Mouse (Mus musculus): Measurements from ENCODE around the gene Anks1. TPM values are rescaled to one million over a fixed set of nuclear protein-coding genes. Genes with fewer than 3 reads are reported as not detected.

The Anks1 gene
- polyA plus RNA-seq, 1 experiment from 2014 or later: 43.6 TPM

GRCm38 (mm10) chr17:28080817-28081165 is 171.7 kb downstream of the Anks1 start:
- Histone ChIP-seq H3K27me3 (ENCODE audit: control insufficient read depth, insufficient read depth, low read length) (no peaks in the 10 kb centered on the region), H3K4me3 (ENCODE audit: low read depth, low read length) (peak overlapping the region; percentile 66), H3K9me3 (ENCODE audit: control insufficient read depth, low read length) (no peaks in the 10 kb centered on the region), H3K4me1 (replicated peaks; ENCODE audit: control insufficient read depth, insufficient read depth, low read length) (0 out of 2 replicates have a peak, but pooled peaks cover 2% of the 10 kb centered on the region), H3K4me2 (replicated peaks; ENCODE audit: low read depth, low read length) (peak overlapping the region; percentile 99; the same call in 1 of the 2 replicates), H3K9ac (ENCODE audit: low read depth, low read length) (0 out of 2 replicates have a peak overlapping the region, but pooled peaks have one; percentile 15), H3K27ac (ENCODE audit: low read depth, low read length) (no peak overlapping the region), H3K36me3 (ENCODE audit: control insufficient read depth, insufficient read depth, low read length) (no peaks in the 10 kb centered on the region)
- 5% methylated on average over 9 of the region's 9 CpGs for whole genome bisulfite sequencing
- peak; percentile 68; the same call in 1 of the 2 replicates for ATAC-seq (ENCODE audit: low FRiP score)
- DNase-seq (ENCODE audit: low spot score): no peak

- H3K27me3 ChIP-seq (ENCODE audit: control insufficient read depth, insufficient read depth, low read length): no peaks in the 10 kb centered on the region
Observed at GRCm38 (mm10) chr17:28081385-28081784, 172.3 kb downstream of the Anks1 start.

GRCm38 (mm10) chr17:28081856-28082255 is 172.8 kb downstream of the Anks1 start:
- Histone ChIP-seq H3K9me3 (ENCODE audit: control insufficient read depth, low read length) (no peaks in the 10 kb centered on the region), H3K4me2 (replicated peaks; ENCODE audit: low read depth, low read length) (no peak overlapping the region), H3K4me1 (replicated peaks; ENCODE audit: control insufficient read depth, insufficient read depth, low read length) (0 out of 2 replicates have a peak, but pooled peaks cover 2% of the 10 kb centered on the region), H3K36me3 (ENCODE audit: control insufficient read depth, insufficient read depth, low read length) (no peaks in the 10 kb centered on the region), H3K27ac (ENCODE audit: low read depth, low read length) (no peak overlapping the region), H3K27me3 (ENCODE audit: control insufficient read depth, insufficient read depth, low read length) (no peaks in the 10 kb centered on the region), H3K9ac (ENCODE audit: low read depth, low read length) (no peak overlapping the region), H3K4me3 (ENCODE audit: low read depth, low read length) (no peak overlapping the region)
- DNase-seq (ENCODE audit: low spot score): no peak
- no peak for ATAC-seq (ENCODE audit: low FRiP score)
- 90% methylated on average over 7 of the region's 7 CpGs for WGBS

More at GRCm38 (mm10) chr17:28081385-28081784, 172.3 kb downstream of the Anks1 start:
- Histone ChIP-seq H3K9ac (ENCODE audit: low read depth, low read length) (no peak overlapping the region), H3K36me3 (ENCODE audit: control insufficient read depth, insufficient read depth, low read length) (no peaks in the 10 kb centered on the region), H3K4me2 (replicated peaks; ENCODE audit: low read depth, low read length) (no peak overlapping the region), H3K4me3 (ENCODE audit: low read depth, low read length) (no peak overlapping the region), H3K9me3 (ENCODE audit: control insufficient read depth, low read length) (no peaks in the 10 kb centered on the region), H3K27ac (ENCODE audit: low read depth, low read length) (no peak overlapping the region), H3K4me1 (replicated peaks; ENCODE audit: control insufficient read depth, insufficient read depth, low read length) (0 out of 2 replicates have a peak, but pooled peaks cover 2% of the 10 kb centered on the region)
- peak; percentile 60 for DNase-seq (ENCODE audit: low spot score)
- WGBS: 47% methylated on average over 9 of the region's 9 CpGs
- no peak for ATAC-seq (ENCODE audit: low FRiP score)

- no peak for ATAC-seq (ENCODE audit: low FRiP score)
- Histone ChIP-seq H3K9me3 (ENCODE audit: control insufficient read depth, low read length) (no peaks in the 10 kb centered on the region), H3K27ac (ENCODE audit: low read depth, low read length) (no peak overlapping the region), H3K4me2 (replicated peaks; ENCODE audit: low read depth, low read length) (no peak overlapping the region), H3K4me3 (ENCODE audit: low read depth, low read length) (no peak overlapping the region), H3K27me3 (ENCODE audit: control insufficient read depth, insufficient read depth, low read length) (no peaks in the 10 kb centered on the region), H3K36me3 (ENCODE audit: control insufficient read depth, insufficient read depth, low read length) (no peaks in the 10 kb centered on the region), H3K9ac (ENCODE audit: low read depth, low read length) (no peak overlapping the region), H3K4me1 (replicated peaks; ENCODE audit: control insufficient read depth, insufficient read depth, low read length) (0 out of 2 replicates have a peak, but pooled peaks cover 2% of the 10 kb centered on the region)
- DNase-seq (ENCODE audit: low spot score): no peak
- 65% methylated on average over 13 of the region's 13 CpGs for WGBS
Observed at GRCm38 (mm10) chr17:28082863-28083262, 173.8 kb downstream of the Anks1 start.

- peak; percentile 23 for DNase-seq (ENCODE audit: low spot score)
- 30% methylated on average over 22 of the region's 22 CpGs for WGBS
Observed at GRCm38 (mm10) chr17:28084395-28084905, 175.3 kb downstream of the Anks1 start.

GRCm38 (mm10) chr17:28084964-28085363 is 175.9 kb downstream of the Anks1 start:
- ATAC-seq (ENCODE audit: low FRiP score) (peak; percentile 25; the same call in 1 of the 2 replicates), DNase-seq (ENCODE audit: low spot score) (peak; percentile 96)
- Histone ChIP-seq H3K36me3 (ENCODE audit: control insufficient read depth, insufficient read depth, low read length) (no peaks in the 10 kb centered on the region), H3K4me1 (replicated peaks; ENCODE audit: control insufficient read depth, insufficient read depth, low read length) (0 out of 2 replicates have a peak, but pooled peaks cover 2% of the 10 kb centered on the region), H3K4me2 (replicated peaks; ENCODE audit: low read depth, low read length) (no peak overlapping the region), H3K9ac (ENCODE audit: low read depth, low read length) (no peak overlapping the region), H3K9me3 (ENCODE audit: control insufficient read depth, low read length) (no peaks in the 10 kb centered on the region), H3K27me3 (ENCODE audit: control insufficient read depth, insufficient read depth, low read length) (no peaks in the 10 kb centered on the region), H3K4me3 (ENCODE audit: low read depth, low read length) (no peak overlapping the region), H3K27ac (ENCODE audit: low read depth, low read length) (no peak overlapping the region)
- WGBS: 2% methylated on average over 16 of the region's 16 CpGs

More at GRCm38 (mm10) chr17:28084395-28084905, 175.3 kb downstream of the Anks1 start:
- H3K27ac ChIP-seq (ENCODE audit: low read depth, low read length): no peak overlapping the region
- H3K4me1 ChIP-seq (replicated peaks; ENCODE audit: control insufficient read depth, insufficient read depth, low read length): 0 out of 2 replicates have a peak, but pooled peaks cover 2% of the 10 kb centered on the region
- H3K36me3 ChIP-seq (ENCODE audit: control insufficient read depth, insufficient read depth, low read length): no peaks in the 10 kb centered on the region
- H3K4me3 ChIP-seq (ENCODE audit: low read depth, low read length): no peak overlapping the region
- no peak overlapping the region for H3K9ac ChIP-seq (ENCODE audit: low read depth, low read length)
- no peak for ATAC-seq (ENCODE audit: low FRiP score)
- no peaks in the 10 kb centered on the region for H3K27me3 ChIP-seq (ENCODE audit: control insufficient read depth, insufficient read depth, low read length)
- H3K9me3 ChIP-seq (ENCODE audit: control insufficient read depth, low read length): no peaks in the 10 kb centered on the region
- H3K4me2 ChIP-seq (replicated peaks; ENCODE audit: low read depth, low read length): no peak overlapping the region

- no peak for ATAC-seq (ENCODE audit: low FRiP score)
- no peak overlapping the region for H3K9ac ChIP-seq (ENCODE audit: low read depth, low read length)
- no peak overlapping the region; the same call in 1 of the 2 replicates for H3K27ac ChIP-seq (ENCODE audit: low read depth, low read length)
- H3K36me3 ChIP-seq (ENCODE audit: control insufficient read depth, insufficient read depth, low read length): no peaks in the 10 kb centered on the region
- no peak overlapping the region for H3K4me3 ChIP-seq (ENCODE audit: low read depth, low read length)
- no peak overlapping the region for H3K4me2 ChIP-seq (replicated peaks; ENCODE audit: low read depth, low read length)
- 0 out of 2 replicates have a peak, but pooled peaks cover 3% of the 10 kb centered on the region for H3K9me3 ChIP-seq (ENCODE audit: control insufficient read depth, low read length)
- peak; percentile 24 for DNase-seq (ENCODE audit: low spot score)
- H3K4me1 ChIP-seq (replicated peaks; ENCODE audit: control insufficient read depth, insufficient read depth, low read length): no peaks in the 10 kb centered on the region
- H3K27me3 ChIP-seq (ENCODE audit: control insufficient read depth, insufficient read depth, low read length): no peaks in the 10 kb centered on the region
- 19% methylated on average over 5 of the region's 5 CpGs for WGBS
Observed at GRCm38 (mm10) chr17:28087430-28087829, 178.3 kb downstream of the Anks1 start.

GRCm38 (mm10) chr17:28088718-28089117 is 179.6 kb downstream of the Anks1 start:
- no peak overlapping the region for H3K27ac ChIP-seq (ENCODE audit: low read depth, low read length)

GRCm38 (mm10) chr17:28092297-28092696 is 183.2 kb downstream of the Anks1 start:
- H3K27me3 ChIP-seq (ENCODE audit: control insufficient read depth, insufficient read depth, low read length): no peaks in the 10 kb centered on the region
- H3K4me1 ChIP-seq (replicated peaks; ENCODE audit: control insufficient read depth, insufficient read depth, low read length): no peaks in the 10 kb centered on the region
- ATAC-seq (ENCODE audit: low FRiP score) (no peak), DNase-seq (ENCODE audit: low spot score) (no peak)
- 94% methylated on average over 2 of the region's 2 CpGs for WGBS
- no peak overlapping the region for H3K9ac ChIP-seq (ENCODE audit: low read depth, low read length)
- no peak overlapping the region for H3K4me3 ChIP-seq (ENCODE audit: low read depth, low read length)
- H3K9me3 ChIP-seq (ENCODE audit: control insufficient read depth, low read length): peaks cover 6% of the 10 kb centered on the region; the same call in 1 of the 2 replicates
- no peak overlapping the region for H3K4me2 ChIP-seq (replicated peaks; ENCODE audit: low read depth, low read length)
- H3K36me3 ChIP-seq (ENCODE audit: control insufficient read depth, insufficient read depth, low read length): no peaks in the 10 kb centered on the region
- no peak overlapping the region for H3K27ac ChIP-seq (ENCODE audit: low read depth, low read length)

More at GRCm38 (mm10) chr17:28088718-28089117, 179.6 kb downstream of the Anks1 start:
- Histone ChIP-seq H3K4me3 (ENCODE audit: low read depth, low read length) (no peak overlapping the region), H3K4me2 (replicated peaks; ENCODE audit: low read depth, low read length) (no peak overlapping the region), H3K36me3 (ENCODE audit: control insufficient read depth, insufficient read depth, low read length) (no peaks in the 10 kb centered on the region), H3K4me1 (replicated peaks; ENCODE audit: control insufficient read depth, insufficient read depth, low read length) (no peaks in the 10 kb centered on the region), H3K9me3 (ENCODE audit: control insufficient read depth, low read length) (0 out of 2 replicates have a peak, but pooled peaks cover 4% of the 10 kb centered on the region), H3K9ac (ENCODE audit: low read depth, low read length) (no peak overlapping the region), H3K27me3 (ENCODE audit: control insufficient read depth, insufficient read depth, low read length) (no peaks in the 10 kb centered on the region)
- no peak for DNase-seq (ENCODE audit: low spot score)
- ATAC-seq (ENCODE audit: low FRiP score): no peak
- WGBS: 96% methylated on average over 5 of the region's 6 CpGs
